8 mouse cellular contexts compared by ENCODE assay signal in genomic region chr4:121097650-121098378, GRCm38 (mm10). TPM values are rescaled to one million over a fixed set of nuclear protein-coding genes. Genes with fewer than 3 reads are reported as not detected.
DNase-seq lines count a peak whose midpoint lies in the region; ATAC-seq lines count a peak whose summit lies in the region.

Gene Zmpste24 (minus strand): TSS chr4:121098241.

- peak within 1 kb of the TSS; percentile 67 for H3K4me3 ChIP-seq in hindbrain, embryonic 16.5 days (ENCODE audit: low read length)
- H3K4me3 ChIP-seq in macrophage (ENCODE audit: inconsistent target), result peak within 1 kb of the TSS; percentile 98

- peaks cover 15% of the 10 kb centered on the region for H3K4me1 ChIP-seq in hindbrain, embryonic 16.5 days (ENCODE audit: control insufficient read depth, insufficient read depth, low read depth, low read length)

- H3K9ac ChIP-seq in hindbrain, embryonic 16.5 days (ENCODE audit: low read depth, low read length), result peak within 1 kb of the TSS; percentile 68

- no peaks in the 10 kb centered on the region for H3K27me3 ChIP-seq in hindbrain, embryonic 16.5 days (replicated peaks; ENCODE audit: control insufficient read depth, insufficient read depth, low read length)

- no peaks in the 10 kb centered on the region for H3K9me3 ChIP-seq in hindbrain, embryonic 16.5 days (ENCODE audit: control insufficient read depth, low read length)

- H3K4me2 ChIP-seq in hindbrain, embryonic 16.5 days (ENCODE audit: low read length), result peak within 1 kb of the TSS; percentile 69

- H3K79me2 ChIP-seq in macrophage (ENCODE audit: inconsistent target), result peaks cover 16% of the 10 kb centered on the region; the same call in 1 of the 2 replicates

- peak; percentile 82 for DNase-seq in T-cell, adult 2 months (ENCODE audit: low spot score)
- DNase-seq in cerebellum, postnatal 36 days, result peak; percentile 83 to 93
- DNase-seq in gastrocnemius, adult 18-20 months (ENCODE audit: low spot score), result peak; percentile 85
- DNase-seq in left cerebral cortex, adult 18-20 months (ENCODE audit: low spot score in 2 of 2), result peak; percentile 88 to 90
- peak; percentile 89 for DNase-seq in right cerebral cortex, adult 18-20 months
- DNase-seq in urinary bladder, postnatal 10 days (ENCODE audit: low spot score), result peak; percentile 15

- peaks cover 10% of the 10 kb centered on the region; the same call in 1 of the 2 replicates for H3K36me3 ChIP-seq in hindbrain, embryonic 16.5 days (ENCODE audit: control insufficient read depth, insufficient read depth, low read length)
- H3K36me3 ChIP-seq in macrophage (ENCODE audit: inconsistent target), result peaks cover 6% of the 10 kb centered on the region; the same call in 1 of the 2 replicates

- peak within 1 kb of the TSS; percentile 71 for H3K27ac ChIP-seq in hindbrain, embryonic 16.5 days (ENCODE audit: low read depth, low read length)
- 0 out of 2 replicates have a peak within 1 kb of the TSS, but pooled peaks have one; percentile 12 for H3K27ac ChIP-seq in macrophage

- WGBS in hindbrain, embryonic 16.5 days, result under 1% methylated on average over 39 of the region's 39 CpGs
- WGBS in macrophage (ENCODE audit: missing documents), result 1% methylated on average over 39 of the region's 39 CpGs

- peak; percentile 97 for ATAC-seq in hindbrain, embryonic 16.5 days

RNA-seq across cellular contexts. Expression of gene Zmpste24, which starts in this region (rescaled TPM):
- 10 to 100 TPM; 18.9 to 19.0 TPM for total RNA-seq in gastrocnemius, adult 18-20 months (2021)
- polyA plus RNA-seq in hindbrain, embryonic 16.5 days (2015; fragmentation: Nextera tagmentation; extraction: Ambion mirVana), result 26.6 and 28.3 TPM in 2 replicates
- 10 to 100 TPM; 23.1 to 26.2 TPM for total RNA-seq in left cerebral cortex, adult 18-20 months (2021)
- 10 to 100 TPM in 21 of 26 experiments, 1 to 10 TPM in 5; 4.8 to 27.3 (median 15.4) TPM for total RNA-seq in macrophage (2018; cell fraction: chromatin; rRNA removed)
- 10 to 100 TPM; 21.7 to 46.7 (median 29.4) TPM for total RNA-seq in macrophage (2018; cell fraction: cytosol; rRNA removed)
- 10 to 100 TPM; 16.5 to 51.5 (median 26.2) TPM for total RNA-seq in macrophage (2018; cell fraction: nucleus; rRNA removed)
- polyA plus RNA-seq in macrophage (2018), result 32.2 to 46.9 TPM (median 39.3 TPM) in 3 replicates

Comparison
In these comparisons a context has a peak if more than half of its experiments do, and no peak if none do; other contexts are left out.
1. Peak in every context shown above with its lines: DNase-seq, ATAC-seq, H3K4me3 ChIP-seq and H3K27ac ChIP-seq.
2. DNase-seq: peak in every context shown above with its lines; median percentile 89 in left cerebral cortex, adult 18-20 months; 89 in right cerebral cortex, adult 18-20 months; 88 in cerebellum, postnatal 36 days; 85 in gastrocnemius, adult 18-20 months; 82 in T-cell, adult 2 months; 15 in urinary bladder, postnatal 10 days.